Mouse (Mus musculus) heart, postnatal 10 days (tissue): ENCODE measurements around the gene Igdcc4. TPM values are rescaled to one million over a fixed set of nuclear protein-coding genes. Genes with fewer than 3 reads are reported as not detected.

Source experiments
- DNase-seq, 2 experiments: peaks; one replicate each; pipeline ENCODE4 v3.0.0; 2021
- intact Hi-C: fragments of 180-260 bp; cut with DNase I; formaldehyde crosslinking; loops from one replicate; pipeline ENCODE4 v1.15.1; 2025
- total RNA-seq, 2 experiments: library from RNA; stranded (reverse); gene quantifications; 2 replicates each; pipeline ENCODE4 v1.2.3; 2021

The Igdcc4 gene
- total RNA-seq, 2 experiments from 2014 or later = 14.4 to 15.6 TPM

DNA sequence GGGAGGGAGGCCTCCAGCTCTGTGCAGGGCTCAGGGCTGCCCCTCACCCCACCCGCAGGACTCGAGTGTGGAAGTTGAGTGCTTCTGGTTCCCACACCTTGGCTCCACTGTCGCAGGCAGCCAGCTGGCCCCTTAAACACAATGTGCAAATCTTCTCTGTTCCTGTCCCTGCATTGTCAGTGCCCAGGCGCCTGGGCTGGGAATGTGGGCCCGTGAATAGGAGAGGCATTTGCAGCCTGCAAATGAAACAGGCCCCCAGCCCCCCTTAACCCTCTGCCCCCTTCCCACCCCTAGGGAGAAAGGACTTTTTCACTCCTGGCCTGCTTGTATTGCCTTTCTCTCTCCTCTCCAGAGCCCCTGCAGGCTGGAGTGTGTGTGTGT is 52.0 kb downstream of the Igdcc4 start:
- intact Hi-C loops = no loop called here
- DNase-seq = no peak

DNA sequence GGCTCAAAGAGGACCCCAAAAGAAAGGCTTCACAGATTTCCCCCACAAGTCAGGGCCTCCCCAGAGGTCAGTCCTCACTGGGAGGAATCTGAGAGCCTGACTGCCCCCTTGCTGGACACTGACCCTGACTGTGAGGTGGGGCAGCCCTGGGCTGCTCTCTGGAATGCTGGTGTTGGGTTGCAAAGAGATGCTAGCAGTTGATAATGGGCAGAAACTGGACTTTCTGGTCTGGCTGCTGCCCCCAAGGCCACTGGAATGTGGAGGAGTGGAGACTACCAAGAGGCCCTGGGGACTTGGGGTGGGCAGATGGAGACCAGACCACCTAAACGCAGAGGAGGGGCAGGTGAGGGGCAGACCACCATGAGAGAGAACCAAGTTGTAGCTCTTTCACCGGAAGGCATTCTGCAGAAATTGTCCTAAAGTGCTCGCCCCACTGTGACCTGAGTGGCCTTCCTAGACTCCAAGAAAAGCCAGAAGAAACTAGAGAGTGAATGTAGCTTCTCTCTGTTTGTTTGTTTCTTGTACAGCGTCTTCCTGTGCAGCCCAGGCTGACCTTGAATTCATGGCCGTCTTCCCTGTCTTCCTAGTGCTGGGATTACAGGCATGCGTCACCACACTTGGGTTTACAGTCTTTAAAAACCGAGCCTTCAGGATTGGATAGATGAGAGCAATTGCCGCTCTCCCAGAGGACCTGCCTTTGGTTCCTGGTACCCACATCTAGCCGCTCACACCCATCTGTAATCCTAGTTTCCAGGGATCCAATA is 53.6 kb downstream of the Igdcc4 start:
- no peak for DNase-seq
- intact Hi-C loops = no loop called here

DNA sequence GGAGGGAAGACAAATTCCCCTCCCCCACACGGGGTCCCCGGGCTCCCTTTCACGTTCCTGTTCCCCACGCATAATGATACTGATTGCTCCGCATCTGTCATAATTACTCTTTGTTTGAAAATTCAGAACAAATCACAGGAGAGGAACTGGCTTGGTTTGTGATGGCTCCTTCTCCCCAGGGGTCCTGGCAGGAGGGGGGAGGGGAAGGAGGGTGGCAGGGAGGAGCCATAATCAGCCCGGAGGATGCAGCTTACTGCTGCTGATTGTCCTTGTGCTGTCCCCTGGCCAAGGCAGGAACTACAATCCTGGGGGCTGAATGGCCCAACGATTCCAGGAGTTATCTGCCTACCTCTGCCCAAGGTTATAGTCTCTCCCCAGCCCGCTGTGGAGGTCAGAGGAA is 55.3 kb downstream of the Igdcc4 start:
- intact Hi-C loops = no loop called here
- DNase-seq = peak in 1 of 2 experiments; percentile 14

DNA sequence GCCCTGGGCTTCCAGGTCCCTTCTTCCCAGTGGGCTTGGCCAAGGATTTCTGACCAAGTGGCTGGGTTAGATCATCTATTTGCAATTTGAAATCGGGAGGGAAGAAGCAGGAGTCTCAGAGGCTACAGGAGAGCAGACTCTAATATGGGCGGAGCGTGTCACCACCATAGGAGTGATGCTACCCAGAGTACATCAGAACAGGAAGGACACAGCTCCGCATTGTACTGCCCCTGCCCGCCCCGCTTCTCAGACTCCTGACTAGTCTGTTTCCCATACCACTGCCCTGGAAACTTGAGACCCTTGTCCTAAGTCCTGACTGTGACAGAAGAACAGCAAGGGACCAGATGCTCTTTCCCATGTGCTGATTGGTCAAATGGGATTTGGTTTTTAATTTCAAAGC is 56.3 kb downstream of the Igdcc4 start:
- intact Hi-C loops = no loop called here
- no peak for DNase-seq

DNA sequence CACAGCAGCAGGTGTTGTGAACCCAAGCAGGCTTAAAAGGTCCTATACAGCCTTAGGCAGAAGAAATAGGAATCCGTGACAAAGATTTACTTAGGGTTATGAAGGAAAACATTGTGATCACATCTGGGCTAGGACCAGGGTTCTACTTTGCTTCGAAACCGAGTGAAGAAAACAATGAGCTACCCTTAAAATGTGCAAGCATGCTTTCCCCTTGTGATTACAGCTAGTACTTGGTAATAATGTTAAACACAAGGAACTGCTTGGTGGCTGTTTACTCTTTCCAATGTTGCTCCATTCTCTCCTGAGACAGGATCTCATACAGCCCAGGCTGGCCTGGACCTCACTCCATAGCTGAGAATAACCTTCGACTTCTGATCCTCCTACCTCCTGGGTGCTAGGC is 59.9 kb downstream of the Igdcc4 start:
- intact Hi-C loops = no loop called here
- DNase-seq = no peak

DNA sequence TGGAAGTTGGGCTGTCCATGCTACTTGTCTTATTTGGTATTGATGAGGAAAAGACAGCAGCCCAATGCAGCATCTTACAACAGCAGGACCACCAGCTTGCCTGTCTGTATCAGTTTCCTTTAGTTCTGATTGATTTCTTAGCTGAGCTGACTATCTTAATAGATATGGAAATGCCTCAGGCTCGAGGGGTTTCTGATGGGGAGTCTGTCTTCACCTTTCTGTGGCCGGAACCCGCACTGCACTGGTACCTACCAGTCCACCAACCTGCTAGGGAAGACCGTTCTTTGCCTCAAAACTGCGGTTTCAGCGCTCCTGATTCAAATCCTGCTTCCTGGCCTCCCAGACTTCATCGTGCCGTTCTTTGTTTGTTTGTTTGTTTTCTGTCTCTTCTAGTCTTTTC is 60.6 kb downstream of the Igdcc4 start:
- intact Hi-C loops = no loop called here
- DNase-seq = no peak

DNA sequence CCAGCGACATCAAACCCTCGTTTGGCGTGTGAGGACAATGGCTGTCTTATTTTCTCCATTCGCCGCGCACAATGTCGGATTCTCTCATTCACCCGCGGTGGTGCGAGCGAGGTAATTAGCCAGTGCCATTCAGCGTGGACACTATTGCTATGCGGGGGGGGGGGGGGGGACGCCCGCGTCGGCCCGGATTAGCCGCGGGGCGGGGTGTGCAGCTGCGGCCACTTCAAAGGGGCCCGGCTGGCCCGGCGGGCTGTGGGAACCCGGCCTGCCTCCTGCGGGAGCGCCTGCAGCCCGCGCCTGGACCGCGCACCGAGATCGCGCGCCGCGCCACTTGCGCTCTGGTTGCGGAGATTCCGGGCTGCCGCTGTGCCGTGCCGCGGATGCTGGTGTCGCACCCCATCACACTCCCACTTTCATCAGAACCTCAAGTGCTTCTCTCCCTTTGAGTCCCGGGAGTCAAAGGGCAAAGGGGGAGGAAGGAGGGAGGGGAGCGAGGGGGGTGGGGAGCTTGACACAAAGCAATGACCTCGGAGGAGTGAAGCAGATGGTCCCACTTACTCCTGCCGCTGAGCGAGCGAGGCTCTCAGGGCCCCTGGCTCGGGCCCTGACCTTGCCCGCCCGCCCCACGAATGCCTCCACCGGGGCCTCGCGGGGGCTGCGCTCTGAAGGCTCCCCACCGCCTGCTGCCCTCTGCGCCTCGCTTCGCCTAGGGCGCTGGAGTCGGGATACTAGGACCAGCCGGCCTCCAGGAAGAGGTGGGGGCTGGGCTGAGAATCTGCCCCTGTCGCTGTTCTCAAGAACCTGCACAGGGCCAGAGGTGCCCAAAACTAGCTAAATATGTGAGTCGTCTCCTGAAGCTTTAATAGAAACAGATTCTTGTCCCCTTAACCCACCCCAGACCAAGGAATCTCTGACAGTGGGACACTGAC is 61.7 kb downstream of the Igdcc4 start:
- peak; percentile 9 to 10 for DNase-seq
- intact Hi-C loops = no loop called here

DNA sequence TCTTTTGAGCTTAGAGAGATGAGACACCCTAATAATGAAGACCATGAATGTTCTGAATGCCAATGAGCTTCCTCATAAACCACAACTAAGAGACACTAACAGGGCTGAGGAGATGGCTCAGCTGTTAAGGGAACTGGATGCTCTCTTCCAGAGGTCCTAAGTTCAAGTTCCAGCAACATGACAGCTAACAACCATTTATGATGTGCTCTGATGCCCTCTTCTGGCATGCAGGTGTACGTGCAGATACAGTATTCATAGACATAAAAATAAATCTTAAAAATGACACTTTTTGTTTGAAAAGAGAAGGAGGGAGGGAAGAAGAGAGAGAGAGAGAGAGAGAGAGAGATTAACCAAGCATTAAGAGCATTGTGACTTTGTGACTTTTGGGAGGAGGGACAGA is 63.6 kb downstream of the Igdcc4 start:
- intact Hi-C loops = loop anchor here (2.0 kb wide), 1 partner anchor 24 kb away; no protein-coding TSS in a partner anchor
- DNase-seq = no peak

DNA sequence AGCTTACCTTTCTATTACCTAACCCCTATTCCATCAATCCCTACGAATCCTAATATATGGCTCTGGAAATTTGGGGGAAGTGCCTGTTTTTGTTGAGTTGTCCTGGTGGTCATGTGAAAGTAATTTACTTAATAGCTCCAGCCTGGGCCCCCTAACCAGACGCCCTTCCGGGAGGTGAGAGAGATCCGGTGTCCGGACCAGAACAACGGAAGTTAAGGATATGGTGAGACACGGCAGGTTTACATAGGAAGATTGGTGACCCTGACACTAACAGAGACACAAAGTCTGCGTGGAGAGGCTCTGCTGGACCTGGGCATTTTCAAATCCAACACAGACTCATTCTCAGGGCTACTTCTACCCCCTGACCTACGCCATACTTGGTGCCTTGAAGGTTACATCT is 65.1 kb downstream of the Igdcc4 start:
- intact Hi-C loops = loop anchor here (2.0 kb wide), 1 partner anchor 34 kb away; no protein-coding TSS in a partner anchor

DNA sequence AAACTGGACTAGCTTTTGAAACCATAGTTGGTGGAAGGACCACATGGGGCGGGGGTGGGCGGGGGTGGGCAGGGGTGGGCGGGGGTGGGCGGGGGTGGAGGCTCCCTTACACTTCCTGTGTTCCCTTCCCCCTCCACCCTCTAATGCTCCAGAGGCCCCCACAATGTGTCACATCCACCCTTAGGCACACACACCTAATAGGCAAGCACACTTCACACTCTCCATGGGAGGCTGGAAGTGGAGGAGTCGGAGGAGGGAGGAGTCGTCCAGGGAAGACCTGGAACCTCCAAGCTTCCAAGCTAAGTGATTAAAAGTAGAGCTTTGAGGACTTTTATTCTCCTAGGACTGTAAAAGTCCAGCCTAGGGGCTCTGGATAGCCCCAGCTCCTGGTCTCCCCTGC is 67.2 kb downstream of the Igdcc4 start:
- DNase-seq = no peak
- intact Hi-C loops = no loop called here

More for the DNA sequence above, 65.1 kb downstream of the Igdcc4 start:
- no peak for DNase-seq

DNA sequence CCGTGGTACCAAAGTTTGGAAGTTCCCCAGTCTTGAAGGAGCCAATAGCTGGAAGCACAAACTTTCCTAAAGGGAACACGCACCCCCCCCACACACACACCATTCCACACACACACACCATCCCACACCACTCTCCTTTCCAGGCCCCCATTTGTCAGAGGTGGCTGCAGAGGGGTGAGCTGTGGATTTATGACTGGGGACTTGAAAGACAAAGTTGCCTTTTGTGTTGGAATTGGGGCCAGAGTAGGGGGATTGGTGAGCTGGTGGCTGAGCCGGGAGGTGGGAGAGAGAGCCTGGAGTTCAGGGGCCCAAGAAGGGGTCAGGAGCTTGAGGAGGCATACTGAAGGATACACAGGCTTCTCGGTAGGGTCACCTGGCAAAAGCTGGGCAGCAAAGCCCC is 67.7 kb downstream of the Igdcc4 start:
- intact Hi-C loops = no loop called here
- no peak for DNase-seq

DNA sequence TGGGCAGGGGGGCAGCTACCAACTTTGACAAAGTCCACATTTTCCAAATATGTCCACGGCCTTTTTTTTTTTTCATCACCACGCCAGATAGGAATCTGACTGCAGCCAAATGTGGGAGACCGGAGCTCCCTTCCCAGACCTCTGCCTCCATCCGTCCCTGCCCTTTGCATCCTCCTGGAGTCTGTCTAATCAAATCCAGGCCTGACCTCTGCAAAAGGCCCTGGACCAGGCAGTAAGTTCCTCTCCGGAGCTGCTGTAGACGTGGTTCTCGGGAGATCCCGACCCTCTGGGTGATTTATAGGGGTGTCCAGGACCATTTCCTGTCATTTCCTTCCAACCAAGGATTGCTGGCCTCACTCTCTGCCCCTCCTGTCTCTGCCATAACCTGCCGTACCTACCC is 71.4 kb downstream of the Igdcc4 start:
- intact Hi-C loops = no loop called here
- DNase-seq = no peak

DNA sequence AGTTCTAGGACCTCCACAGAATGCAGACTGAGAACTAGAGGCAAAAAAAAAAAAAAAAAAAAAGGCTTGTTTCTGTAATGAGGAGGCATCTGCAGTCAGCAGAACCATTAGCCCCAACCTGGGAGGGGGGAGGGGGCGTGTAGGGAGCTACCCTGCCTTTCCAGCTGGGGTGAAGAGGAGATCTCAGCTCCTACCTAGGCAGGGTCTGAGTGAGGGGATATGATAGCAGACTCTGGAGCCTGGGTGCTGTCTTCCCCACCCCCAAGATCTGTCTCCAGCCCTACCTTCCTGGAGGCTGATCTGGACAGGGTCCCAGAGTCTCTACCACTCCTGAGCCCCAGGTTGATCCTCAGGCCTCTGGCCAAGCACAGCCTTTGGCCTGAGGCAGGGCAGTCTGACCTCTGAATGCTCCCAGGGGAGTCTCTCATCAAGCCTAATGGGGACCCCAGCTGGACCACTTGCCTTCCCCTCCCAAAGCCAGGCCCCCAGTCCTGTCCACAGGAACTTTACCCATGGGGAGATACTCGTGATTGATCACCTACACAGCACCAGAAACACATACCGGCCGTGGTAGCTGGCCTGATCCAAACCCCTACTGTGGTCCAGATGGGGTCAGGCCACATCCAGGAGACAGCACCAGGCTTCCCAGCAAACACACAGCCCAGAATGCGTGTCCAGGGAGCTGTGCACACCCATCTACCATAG is 74.1 kb downstream of the Igdcc4 start:
- no peak for DNase-seq
- intact Hi-C loops = no loop called here

DNA sequence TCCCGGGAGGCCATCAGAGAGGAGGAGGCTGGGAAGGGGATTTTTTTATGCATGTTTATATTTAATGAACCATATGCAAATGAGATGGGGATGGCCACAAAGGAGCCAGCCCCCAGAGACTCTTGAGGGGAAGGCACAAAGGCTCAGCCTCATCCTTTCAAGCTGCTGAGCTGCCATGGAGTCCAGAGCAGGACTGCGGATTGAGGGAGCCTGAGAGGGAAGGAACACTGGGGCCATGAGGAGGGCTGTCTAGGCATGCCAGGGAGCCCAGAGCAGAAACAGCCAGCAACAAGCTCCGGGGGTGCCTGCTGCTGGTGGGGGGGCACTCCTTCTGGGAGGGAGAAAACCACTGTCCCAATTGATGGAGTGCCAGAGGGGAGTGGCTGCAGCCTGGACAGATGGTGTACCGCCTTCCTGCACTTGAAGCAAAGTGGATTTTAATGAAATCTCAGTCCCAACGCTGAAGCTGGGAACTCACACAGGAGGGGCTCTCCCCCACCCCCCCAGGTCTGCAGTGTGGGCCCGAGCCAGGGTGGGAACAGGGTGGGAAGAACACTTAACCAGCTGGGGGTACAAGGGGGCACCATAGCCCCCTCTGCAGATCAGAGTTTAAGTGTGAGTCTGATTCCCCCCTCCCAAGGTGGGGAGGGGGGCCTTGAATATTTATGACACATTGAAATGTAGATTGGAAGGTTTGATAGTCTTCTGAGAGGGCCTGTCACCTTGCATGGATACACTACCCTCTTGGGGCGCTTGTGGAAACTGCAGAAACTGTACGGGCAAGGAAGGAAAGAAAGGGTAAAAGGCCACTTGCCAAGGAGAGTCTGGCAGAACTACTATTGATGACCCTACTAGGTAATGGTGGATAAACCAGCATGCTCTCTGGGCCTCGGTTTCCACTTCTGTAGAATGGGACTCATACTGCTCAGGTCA is 74.9 kb downstream of the Igdcc4 start:
- intact Hi-C loops = no loop called here
- DNase-seq = no peak

DNA sequence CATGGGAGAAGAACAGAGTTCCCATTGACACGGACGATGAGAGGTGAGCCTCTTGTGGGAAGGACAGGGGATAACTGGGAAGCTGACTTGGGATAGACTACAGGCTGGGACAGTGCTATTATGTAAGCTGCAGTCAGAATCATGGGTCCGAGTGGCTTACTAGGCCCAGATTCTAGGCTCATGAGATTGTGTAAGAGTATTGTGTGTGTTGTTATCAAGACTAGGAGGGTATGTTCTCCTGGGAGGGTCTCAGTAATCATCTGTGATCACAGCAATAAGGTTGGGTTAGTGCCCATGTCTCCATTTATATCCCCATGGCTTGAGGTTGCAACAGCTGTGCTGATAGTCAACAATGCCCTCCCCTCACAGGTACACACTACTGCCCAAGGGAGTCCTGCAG is 76.2 kb downstream of the Igdcc4 start:
- intact Hi-C loops = no loop called here
- no peak for DNase-seq

DNA sequence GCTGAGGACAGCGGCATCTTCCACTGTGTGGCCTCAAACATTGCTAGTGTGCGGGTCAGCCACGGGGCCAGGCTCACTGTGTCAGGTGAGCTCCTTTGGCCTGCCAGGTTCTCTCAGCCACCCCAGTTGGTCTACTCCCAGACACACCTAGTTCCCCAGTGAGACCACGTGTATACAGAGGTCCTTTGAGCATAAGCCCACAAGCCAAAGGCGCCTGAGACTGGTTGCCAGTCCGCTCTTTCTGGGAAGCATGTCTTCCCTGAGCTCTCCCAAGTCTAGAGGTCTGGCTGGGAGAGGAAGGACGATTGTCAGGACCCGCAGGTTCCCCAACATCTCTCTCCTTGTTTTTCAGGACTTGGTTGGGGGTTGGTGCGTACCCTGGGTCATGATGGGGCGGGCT is 76.6 kb downstream of the Igdcc4 start:
- DNase-seq = no peak
- intact Hi-C loops = no loop called here

DNA sequence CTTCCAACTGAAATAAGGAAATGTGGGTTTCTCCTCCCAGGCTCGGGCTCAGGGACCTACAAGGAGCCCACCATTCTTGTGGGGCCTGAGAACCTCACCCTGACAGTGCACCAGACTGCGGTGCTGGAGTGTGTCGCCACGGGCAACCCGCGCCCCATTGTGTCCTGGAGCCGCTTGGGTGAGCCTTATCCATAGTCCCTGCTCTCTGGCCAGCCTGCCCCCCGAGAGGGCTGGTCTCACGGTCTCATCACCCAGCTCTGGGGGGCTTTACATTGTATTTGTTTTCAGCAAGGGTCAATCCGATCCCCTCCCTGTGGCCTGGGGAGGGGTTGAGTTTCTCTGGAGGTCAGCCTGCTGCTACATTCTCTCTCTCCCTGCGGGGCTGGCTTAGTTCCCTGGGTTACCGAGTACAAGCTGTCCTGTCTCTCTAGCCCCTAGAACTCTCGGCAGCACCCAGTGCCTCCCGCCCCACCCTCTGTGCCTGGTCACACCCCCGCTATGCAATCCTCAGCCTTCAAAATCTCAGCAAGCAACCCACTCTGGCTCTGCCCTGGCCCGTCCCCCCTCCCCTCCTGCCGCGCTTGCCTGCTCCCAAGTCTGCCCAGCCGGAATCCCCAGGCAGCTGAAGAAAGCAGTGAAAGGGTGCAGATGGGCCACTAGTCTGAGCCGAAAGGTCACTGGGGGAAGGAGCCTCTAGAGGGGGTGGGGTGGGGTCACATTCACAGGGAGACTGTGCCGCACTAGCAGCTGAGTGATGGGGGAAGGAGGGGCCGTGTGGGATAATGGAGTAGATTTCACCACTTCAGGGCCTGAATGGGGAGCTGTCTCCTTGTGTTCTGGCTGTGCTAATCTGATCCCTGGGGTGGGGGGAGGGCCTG is 77.3 kb downstream of the Igdcc4 start:
- intact Hi-C loops = no loop called here
- peak in 1 of 2 experiments; percentile 42 for DNase-seq

DNA sequence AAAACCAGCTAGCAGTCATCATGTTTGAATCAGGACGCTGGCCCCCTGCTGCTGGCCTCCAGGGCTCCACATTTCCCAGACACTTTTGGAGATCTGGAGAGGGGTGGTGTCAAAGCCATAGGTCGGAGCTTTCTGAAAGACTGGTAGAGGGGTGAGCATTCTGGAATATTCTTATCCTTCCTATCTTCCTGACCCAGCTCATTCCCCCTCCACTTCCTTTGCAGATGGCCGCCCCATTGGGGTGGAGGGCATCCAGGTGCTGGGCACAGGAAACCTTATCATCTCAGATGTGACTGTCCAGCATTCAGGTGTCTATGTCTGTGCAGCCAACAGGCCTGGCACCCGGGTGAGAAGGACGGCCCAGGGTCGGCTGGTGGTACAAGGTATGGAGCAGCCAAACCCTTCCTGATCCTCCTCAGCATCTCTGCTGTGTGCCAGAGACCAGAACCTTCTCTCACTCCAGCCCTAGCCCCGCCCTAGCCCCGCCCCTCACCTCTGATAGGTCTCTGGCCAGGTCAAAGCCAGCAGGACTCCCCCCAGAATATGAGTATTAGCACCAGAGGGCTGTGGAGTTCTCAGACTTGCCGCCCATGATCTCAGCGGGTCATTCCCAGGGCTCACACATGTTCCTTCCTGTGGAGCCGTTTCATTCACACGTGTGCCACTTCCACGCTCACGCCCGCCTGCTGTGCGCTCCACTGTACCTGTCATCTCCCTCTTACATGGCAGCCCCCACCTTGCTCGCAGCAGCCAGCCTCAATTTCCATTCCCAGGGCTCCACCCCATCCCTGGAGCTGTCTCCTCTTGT is 78.7 kb downstream of the Igdcc4 start:
- intact Hi-C loops = no loop called here
- no peak for DNase-seq
